Mouse (Mus musculus) liver, embryonic 14.5 days (tissue): Measurements from ENCODE around the gene Gm20422.

ENCODE experiments used
- CTCF ChIP-seq: IDR thresholded peaks from 2 replicates; pipeline ENCODE4 v1.5.1; 2016; ENCODE audit warnings: antibody characterized with exemption, low read depth, control low read depth
- EP300 ChIP-seq: IDR thresholded peaks from 2 replicates; pipeline ENCODE4 v1.6.1; 2016; ENCODE audit warnings: antibody characterized with exemption, low read depth

DNA sequence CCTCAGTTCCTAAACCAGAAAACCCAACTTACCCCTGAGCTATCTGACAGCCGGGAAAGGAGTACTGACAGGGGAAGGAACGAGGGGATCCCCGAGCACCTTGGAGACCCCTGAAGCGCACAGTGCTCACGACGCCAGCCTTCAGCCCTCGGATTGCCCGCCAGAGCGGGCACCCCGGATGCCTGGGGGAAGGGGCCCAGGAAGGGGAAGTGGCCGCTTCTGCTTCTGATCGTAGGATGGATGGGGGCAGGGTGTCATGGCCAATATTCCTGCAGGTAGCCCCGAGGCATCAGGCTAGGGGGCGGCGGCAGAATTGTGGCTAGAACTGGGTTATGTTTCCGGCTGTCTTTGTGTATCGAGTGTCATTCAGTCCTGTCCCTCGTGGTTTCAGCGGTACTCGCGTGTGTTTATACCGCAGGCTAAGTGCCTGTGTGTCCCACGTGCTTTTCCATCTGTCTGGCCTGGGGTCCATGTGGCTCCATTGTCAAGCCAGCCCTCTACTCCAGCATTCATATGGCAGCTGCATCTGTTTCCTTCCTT lies 34.2 kb upstream of the Gm20422 start:
- TF ChIP-seq CTCF (no peak), EP300 (no peak)
